ENCODE assay signal across 8 mouse cellular contexts in the genomic region with DNA sequence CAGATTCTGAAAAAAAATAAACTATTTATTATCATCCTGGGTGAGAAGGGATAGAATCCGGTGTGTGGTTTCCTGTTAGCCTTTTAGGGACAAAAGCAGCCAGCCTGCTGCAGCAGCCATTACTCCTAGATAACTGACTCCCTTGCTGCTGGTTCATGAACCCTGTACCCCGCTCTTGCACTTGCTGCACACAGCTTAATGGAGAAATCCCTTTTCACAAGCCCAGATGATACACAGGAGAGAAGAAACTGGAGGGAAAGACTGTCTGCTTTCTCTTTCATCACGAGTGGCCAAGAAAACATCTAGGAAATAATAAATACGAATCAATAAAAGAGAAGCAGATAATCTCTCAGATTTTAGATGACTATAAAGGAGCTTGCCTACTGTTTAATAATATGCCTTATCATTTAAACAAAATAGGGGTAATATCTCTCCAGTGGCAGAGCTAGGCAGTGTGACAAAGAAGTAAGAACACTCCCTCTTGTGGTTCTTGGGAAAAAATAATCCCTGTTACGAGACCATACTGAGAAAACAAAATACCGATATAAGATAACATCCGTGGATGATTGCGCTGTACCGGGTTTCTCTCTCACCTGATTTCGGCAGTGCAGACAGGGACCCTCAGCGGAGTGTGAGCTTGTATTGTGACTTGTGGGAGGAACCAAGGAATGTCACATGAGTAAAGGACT.
A peak's percentile ranks its signal among the peaks of the same experiment; 100 is the strongest.
DNase-seq lines count a peak whose midpoint lies in the region; ATAC-seq lines count a peak whose summit lies in the region.

No protein-coding gene starts in this region.

- 55% methylated on average over 11 of the region's 11 CpGs for WGBS in heart, embryonic 10.5 days
- WGBS in midbrain, embryonic 14.5 days: 72% methylated on average over 11 of the region's 11 CpGs
- WGBS in midbrain, embryonic 10.5 days: 84% methylated on average over 11 of the region's 11 CpGs
- WGBS in hindbrain, embryonic 16.5 days: 60% methylated on average over 11 of the region's 11 CpGs
- 67% methylated on average over 11 of the region's 11 CpGs for WGBS in stomach, embryonic 14.5 days

- ATAC-seq in midbrain, embryonic 14.5 days (ENCODE audit: low FRiP score, low TSS enrichment): no peak
- peak; percentile 80 for ATAC-seq in hindbrain, embryonic 16.5 days
- ATAC-seq in stomach, embryonic 14.5 days (ENCODE audit: insufficient number of reproducible peaks, insufficient read depth, low FRiP score, low read depth): no peak

- no peaks in the 10 kb centered on the region for H3K4me1 ChIP-seq in heart, embryonic 10.5 days
- H3K4me1 ChIP-seq in midbrain, embryonic 14.5 days (ENCODE audit: control insufficient read depth, insufficient read depth, low read length): no peaks in the 10 kb centered on the region
- no peaks in the 10 kb centered on the region for H3K4me1 ChIP-seq in midbrain, embryonic 10.5 days
- H3K4me1 ChIP-seq in hindbrain, embryonic 16.5 days (ENCODE audit: control insufficient read depth, insufficient read depth, low read depth, low read length): no peaks in the 10 kb centered on the region
- H3K4me1 ChIP-seq in stomach, embryonic 14.5 days (ENCODE audit: control insufficient read depth, insufficient read depth, low read length): no peaks in the 10 kb centered on the region

- H3K27me3 ChIP-seq in heart, embryonic 10.5 days (ENCODE audit: insufficient read depth, poor library complexity, severe bottlenecking): no peaks in the 10 kb centered on the region
- H3K27me3 ChIP-seq in midbrain, embryonic 14.5 days (ENCODE audit: control insufficient read depth, insufficient read depth, low read length): no peaks in the 10 kb centered on the region
- H3K27me3 ChIP-seq in midbrain, embryonic 10.5 days (ENCODE audit: low read depth, poor library complexity, severe bottlenecking): no peaks in the 10 kb centered on the region
- H3K27me3 ChIP-seq in hindbrain, embryonic 16.5 days (replicated peaks; ENCODE audit: control insufficient read depth, insufficient read depth, low read length): no peaks in the 10 kb centered on the region
- H3K27me3 ChIP-seq in stomach, embryonic 14.5 days (ENCODE audit: control insufficient read depth, insufficient read depth, low read length): no peaks in the 10 kb centered on the region

- no peak for DNase-seq in heart, embryonic 10.5 days (ENCODE audit: low spot score)
- no peak for DNase-seq in heart, adult 11 months
- DNase-seq in midbrain, embryonic 14.5 days: peak; percentile 64
- DNase-seq in midbrain, embryonic 10.5 days (ENCODE audit: low spot score): no peak
- DNase-seq in cerebellum, postnatal 4 days (ENCODE audit: low spot score in 2 of 2): no peak
- DNase-seq in adrenal gland, adult 18-20 months (ENCODE audit: low spot score in 2 of 2): no peak

- no peaks in the 10 kb centered on the region for H3K36me3 ChIP-seq in heart, embryonic 10.5 days
- H3K36me3 ChIP-seq in midbrain, embryonic 14.5 days (ENCODE audit: control insufficient read depth, insufficient read depth, low read length): no peaks in the 10 kb centered on the region
- no peaks in the 10 kb centered on the region for H3K36me3 ChIP-seq in midbrain, embryonic 10.5 days
- no peaks in the 10 kb centered on the region for H3K36me3 ChIP-seq in hindbrain, embryonic 16.5 days (ENCODE audit: control insufficient read depth, insufficient read depth, low read length)
- no peaks in the 10 kb centered on the region for H3K36me3 ChIP-seq in stomach, embryonic 14.5 days (ENCODE audit: control insufficient read depth, insufficient read depth, low read length)

- H3K9ac ChIP-seq in midbrain, embryonic 14.5 days (replicated peaks; ENCODE audit: low read length): no peak overlapping the region
- H3K9ac ChIP-seq in hindbrain, embryonic 16.5 days (ENCODE audit: low read depth, low read length): peak overlapping the region; percentile 41; the same call in 1 of the 2 replicates
- no peak overlapping the region for H3K9ac ChIP-seq in stomach, embryonic 14.5 days (replicated peaks; ENCODE audit: low read depth, low read length)

- no peak overlapping the region for H3K4me2 ChIP-seq in midbrain, embryonic 14.5 days (ENCODE audit: low read length)
- H3K4me2 ChIP-seq in hindbrain, embryonic 16.5 days (ENCODE audit: low read length): peak overlapping the region; percentile 48
- H3K4me2 ChIP-seq in stomach, embryonic 14.5 days (replicated peaks; ENCODE audit: low read depth, low read length): 0 out of 2 replicates have a peak overlapping the region, but pooled peaks have one; percentile 17

- H3K27ac ChIP-seq in heart, embryonic 10.5 days: no peak overlapping the region
- no peak overlapping the region for H3K27ac ChIP-seq in midbrain, embryonic 14.5 days (replicated peaks; ENCODE audit: low read depth, low read length)
- H3K27ac ChIP-seq in midbrain, embryonic 10.5 days (replicated peaks): no peak overlapping the region
- no peak overlapping the region for H3K27ac ChIP-seq in hindbrain, embryonic 16.5 days (ENCODE audit: low read depth, low read length)
- H3K27ac ChIP-seq in stomach, embryonic 14.5 days (ENCODE audit: low read length): no peak overlapping the region

- no peaks in the 10 kb centered on the region for H3K9me3 ChIP-seq in heart, embryonic 10.5 days
- no peaks in the 10 kb centered on the region for H3K9me3 ChIP-seq in midbrain, embryonic 14.5 days (ENCODE audit: control insufficient read depth, low read length)
- no peaks in the 10 kb centered on the region for H3K9me3 ChIP-seq in midbrain, embryonic 10.5 days (replicated peaks)
- no peaks in the 10 kb centered on the region for H3K9me3 ChIP-seq in hindbrain, embryonic 16.5 days (ENCODE audit: control insufficient read depth, low read length)
- no peaks in the 10 kb centered on the region for H3K9me3 ChIP-seq in stomach, embryonic 14.5 days (ENCODE audit: control insufficient read depth, low read depth, low read length)

- peak overlapping the region; percentile 43; the same call in 1 of the 2 replicates for H3K4me3 ChIP-seq in heart, embryonic 10.5 days
- no peak overlapping the region for H3K4me3 ChIP-seq in midbrain, embryonic 14.5 days (replicated peaks; ENCODE audit: low read depth, low read length)
- no peak overlapping the region for H3K4me3 ChIP-seq in midbrain, embryonic 10.5 days
- H3K4me3 ChIP-seq in hindbrain, embryonic 16.5 days (ENCODE audit: low read length): peak overlapping the region; percentile 27
- H3K4me3 ChIP-seq in stomach, embryonic 14.5 days (ENCODE audit: low read depth, low read length): no peak overlapping the region

Comparison
In these comparisons a context has a peak if more than half of its experiments do, and no peak if none do; other contexts are left out.
1. H3K4me3 ChIP-seq: peak in heart, embryonic 10.5 days (single experiment) and hindbrain, embryonic 16.5 days (single experiment); none in midbrain, embryonic 14.5 days (single experiment), midbrain, embryonic 10.5 days (single experiment) and stomach, embryonic 14.5 days (single experiment).